Mouse (Mus musculus) liver, adult (tissue): ENCODE measurements at regions not wholly inside any gene's neighbourhood (a gene's known extent, or its start where the extent isn't known, plus 50 kb on each side); places are given as distances from the start of the nearest gene placed in this dataset.

ENCODE experiments used
- GATA4 ChIP-seq: IDR thresholded peaks from 2 replicates; pipeline ENCODE4 v1.6.1; 2014; ENCODE audit warnings: mild to moderate bottlenecking, low read length; ENCODE audit not compliant: insufficient replicate concordance

DNA sequence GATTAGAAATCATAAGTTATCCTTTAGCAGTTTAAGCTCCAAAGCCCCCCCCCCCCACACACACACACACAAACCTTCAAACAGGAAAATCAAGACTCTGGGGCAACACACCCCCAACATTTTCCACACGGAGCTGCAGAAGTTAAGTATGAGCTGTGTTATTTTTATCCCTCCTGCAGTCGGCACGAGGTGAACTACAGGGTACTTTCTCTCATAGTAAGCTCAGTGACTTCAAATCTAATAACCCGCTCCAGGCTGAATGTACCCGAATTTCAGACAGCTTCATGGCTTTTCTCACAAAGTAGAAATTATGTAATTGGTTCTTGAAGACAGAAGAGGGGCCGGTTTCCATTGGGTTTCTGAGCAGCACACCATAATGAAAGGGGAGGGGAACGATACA lies 591.2 kb upstream of the Tmem132c start:
- TF ChIP-seq GATA4: no peak

DNA sequence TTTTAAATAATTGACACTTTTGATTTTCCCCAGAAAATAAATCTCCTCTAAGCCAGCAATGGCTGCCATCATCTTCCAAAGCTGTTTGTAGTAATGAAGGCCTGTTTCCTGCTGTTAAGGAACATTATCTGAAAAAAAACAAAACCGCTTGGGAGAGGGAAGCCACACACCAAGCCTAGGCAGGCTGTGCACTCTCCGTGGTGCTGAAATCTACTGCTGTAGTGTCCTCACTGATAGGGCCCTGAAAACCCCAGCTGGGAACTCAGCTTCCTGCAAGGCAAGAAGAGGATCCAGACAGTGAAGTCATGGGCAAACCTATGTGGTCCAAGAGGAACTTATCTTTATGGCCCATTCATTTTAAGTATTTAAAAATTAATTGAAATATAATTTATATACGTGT lies 590.2 kb upstream of the Tmem132c start:
- TF ChIP-seq GATA4: no peak

DNA sequence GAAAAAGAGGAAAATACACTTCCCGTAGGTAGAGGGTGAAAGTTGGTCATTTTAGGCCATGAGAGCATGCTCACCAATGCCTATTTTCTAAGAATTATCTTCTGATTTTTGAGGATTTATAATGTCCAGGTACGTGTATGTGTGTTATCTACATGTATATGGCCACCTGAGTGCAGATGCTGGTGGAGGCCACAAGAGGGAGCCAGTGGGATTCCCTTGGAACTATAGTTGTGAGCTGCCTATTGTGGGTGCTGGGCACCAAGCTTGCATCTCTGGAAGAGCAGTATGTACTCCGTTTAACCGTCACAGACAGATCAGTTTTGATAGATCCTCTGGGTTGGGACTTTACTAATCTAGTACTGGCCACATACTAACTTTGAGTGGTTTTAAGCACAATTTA lies 579.0 kb upstream of the Tmem132c start:
- no peak for TF ChIP-seq GATA4

DNA sequence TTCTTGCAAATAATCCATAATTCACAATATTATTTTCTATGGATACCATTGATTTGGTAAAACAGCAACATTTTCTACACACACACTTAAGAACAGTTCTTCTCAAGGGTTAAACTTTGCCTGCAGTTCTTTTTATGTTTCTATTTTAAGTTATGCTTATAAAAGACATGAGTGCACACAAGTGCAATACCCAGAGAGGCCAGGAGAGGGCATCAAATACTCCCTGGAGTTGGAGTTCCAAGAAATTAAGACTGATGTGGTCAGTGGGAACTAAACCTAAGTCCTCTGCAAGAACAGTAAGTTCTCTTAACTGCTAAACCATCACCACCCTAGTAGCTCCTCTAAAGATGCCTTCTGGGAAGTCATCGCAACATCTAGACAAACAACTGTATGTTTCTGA lies 570.5 kb upstream of the Tmem132c start:
- TF ChIP-seq GATA4: no peak

DNA sequence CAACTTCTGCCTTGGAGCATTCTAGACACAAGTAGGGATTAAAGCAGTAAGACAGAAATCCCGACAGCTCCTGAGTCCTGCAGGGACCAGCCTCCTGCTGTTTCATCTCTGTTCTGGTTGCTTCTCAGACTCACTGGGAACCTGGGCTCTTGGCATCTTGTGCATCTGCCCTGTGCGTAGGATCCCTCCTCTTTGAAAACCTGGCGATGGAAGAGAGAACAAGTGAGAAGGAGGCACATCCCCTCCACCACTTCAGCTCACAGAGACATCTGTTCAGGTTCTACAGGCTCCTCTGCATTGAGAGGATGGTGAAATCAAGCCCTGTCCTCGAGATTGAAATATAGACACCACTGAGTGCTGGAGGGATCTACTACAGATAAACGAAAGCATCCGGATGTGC lies 561.3 kb upstream of the Tmem132c start:
- TF ChIP-seq GATA4: no peak

DNA sequence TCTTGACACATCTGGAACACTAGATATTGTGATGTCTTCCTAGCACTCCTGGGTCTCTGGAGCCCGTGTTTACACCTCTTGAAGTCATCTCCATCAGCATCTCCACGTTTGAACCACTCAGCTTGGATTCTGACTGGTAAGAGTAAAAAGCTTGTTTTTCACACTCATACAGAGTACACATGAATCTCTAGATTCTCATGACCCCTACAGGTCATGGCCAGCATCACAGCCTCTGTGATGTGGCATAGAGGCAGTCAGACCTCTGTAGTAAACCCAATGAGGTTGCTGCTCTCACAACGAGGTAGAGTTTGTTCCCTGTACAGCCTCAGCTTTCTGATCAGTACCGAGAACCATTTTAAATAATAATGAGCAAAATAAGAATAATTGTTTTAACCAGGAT lies 542.3 kb upstream of the Tmem132c start:
- no peak for TF ChIP-seq GATA4

DNA sequence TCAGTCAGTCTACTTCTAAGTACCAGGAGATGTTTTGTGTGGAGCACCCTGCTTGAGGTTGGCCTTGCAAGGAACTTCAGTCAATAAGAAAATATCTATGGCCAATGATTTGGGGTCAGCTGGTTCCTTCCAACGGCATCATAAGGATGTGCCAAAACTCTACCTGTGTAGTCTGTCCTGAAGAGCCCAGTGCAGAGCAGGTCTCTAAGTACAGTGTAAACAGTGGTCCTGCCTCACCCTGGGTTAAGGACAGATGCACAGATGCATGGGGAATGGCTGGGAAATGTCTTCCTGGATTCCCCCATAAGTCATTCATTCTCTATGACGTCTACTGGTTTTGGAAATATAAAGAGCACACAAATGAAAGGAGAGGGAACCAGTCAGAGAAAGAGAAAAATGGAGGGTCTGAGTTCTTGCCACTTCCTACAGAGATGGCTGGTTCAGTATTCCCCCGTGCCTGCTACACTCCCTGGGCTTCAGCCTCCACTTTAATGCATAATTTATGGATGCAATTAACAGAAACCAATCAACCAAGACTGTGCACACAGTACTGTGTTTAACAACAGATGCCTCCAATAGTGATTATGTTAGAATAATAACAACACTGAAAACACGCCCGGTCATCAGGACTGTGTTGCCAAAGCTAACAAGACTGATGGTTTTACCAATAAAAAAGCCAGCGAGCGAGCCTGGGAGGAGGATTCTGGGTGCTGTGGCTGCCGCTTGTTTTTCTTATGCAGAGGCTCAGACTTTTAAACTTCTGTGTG lies 537.9 kb upstream of the Tmem132c start:
- no peak for TF ChIP-seq GATA4

DNA sequence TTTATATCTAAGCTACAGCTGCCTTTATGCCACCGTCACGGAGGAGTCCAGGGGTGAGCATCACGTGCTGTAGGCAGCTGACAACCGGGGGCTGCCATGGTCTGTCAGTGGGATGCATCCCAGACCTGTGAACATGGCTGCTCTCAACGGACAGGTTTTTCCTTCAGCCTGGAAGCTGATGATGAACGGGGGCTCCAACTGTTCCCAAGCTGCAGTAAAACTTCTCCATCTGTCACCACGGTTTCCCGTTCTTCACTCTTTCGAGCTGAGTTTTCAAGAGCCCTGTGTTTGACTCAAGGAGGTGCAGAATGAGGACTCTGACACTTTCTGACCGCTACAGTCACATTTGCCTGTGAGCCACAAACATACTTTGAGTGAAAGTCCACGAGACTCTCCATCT lies 535.7 kb upstream of the Tmem132c start:
- no peak for TF ChIP-seq GATA4

DNA sequence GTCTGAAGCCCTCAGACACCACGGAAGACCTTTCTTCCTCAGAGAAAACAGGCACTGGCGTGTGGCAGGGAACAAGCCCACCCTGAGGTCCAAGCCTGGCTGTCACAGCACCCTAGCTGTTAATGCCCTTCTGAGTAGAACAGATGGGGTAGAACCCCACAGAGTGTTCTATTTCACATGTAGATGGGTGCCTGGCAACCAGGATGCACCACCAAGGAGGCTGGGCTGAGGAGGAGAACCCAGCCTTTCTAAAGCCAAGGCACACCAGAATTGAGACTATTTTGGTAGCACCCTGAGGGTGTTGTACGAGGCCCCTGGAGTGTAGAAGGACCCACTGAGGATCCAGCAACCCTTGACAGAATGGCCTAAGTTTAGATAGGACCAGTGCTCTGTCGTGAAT lies 534.9 kb upstream of the Tmem132c start:
- no peak for TF ChIP-seq GATA4

DNA sequence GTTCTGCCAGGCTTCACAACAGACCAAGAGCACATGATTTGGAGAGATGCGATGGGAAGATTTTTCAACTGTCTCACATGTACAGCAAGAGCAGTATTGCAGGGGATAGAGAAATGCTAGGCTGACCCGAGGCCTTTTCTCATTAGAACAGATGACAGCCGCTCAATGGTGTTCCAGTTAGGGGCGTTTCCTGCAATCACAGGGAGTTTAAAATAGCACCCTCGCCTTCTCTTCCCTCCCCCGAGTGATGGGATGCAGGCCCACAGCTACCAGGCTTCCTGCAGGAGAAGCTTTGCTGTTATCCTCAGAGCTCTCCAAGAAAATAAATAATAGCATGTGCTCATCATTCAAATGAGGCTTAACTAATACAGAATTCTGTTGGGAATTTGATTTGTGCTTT lies 526.9 kb upstream of the Tmem132c start:
- no peak for TF ChIP-seq GATA4

DNA sequence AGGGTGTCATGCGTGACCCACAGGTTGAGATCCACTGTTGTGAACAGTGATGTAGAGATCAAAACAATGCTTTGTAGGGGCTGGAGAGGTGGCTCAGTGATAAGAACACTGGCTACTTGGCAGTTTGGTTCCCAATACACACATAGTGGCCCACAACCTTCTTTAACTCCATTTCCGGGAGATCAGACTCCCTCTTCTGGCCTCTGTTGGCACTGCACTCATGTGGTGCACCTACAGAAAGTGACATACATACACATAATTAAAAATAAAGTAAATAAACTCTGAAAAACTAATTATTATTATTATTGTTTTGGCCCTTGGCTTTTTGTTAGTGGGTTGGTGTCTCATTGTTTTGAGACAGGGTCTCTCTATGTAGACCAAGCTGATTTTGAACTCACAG lies 523.2 kb upstream of the Tmem132c start:
- TF ChIP-seq GATA4: no peak

DNA sequence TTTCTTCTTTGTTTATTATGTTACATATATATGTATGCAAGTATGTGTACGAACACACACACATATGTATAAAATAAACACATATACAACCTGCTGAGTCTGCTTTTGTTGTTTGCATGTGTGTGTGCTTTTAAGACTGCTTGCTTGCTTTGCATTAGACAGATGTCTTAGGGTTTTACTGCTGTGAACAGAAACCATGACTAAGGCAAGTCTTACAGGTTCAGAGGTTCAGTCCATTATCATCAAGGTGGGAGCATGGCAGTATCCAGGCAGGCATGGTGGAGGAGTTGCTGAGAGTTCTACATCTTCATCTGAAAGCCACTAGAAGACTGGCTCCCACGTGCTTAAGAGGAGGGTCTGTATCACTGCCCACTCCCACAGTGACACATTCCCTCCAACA lies 520.3 kb upstream of the Tmem132c start:
- no peak for TF ChIP-seq GATA4

DNA sequence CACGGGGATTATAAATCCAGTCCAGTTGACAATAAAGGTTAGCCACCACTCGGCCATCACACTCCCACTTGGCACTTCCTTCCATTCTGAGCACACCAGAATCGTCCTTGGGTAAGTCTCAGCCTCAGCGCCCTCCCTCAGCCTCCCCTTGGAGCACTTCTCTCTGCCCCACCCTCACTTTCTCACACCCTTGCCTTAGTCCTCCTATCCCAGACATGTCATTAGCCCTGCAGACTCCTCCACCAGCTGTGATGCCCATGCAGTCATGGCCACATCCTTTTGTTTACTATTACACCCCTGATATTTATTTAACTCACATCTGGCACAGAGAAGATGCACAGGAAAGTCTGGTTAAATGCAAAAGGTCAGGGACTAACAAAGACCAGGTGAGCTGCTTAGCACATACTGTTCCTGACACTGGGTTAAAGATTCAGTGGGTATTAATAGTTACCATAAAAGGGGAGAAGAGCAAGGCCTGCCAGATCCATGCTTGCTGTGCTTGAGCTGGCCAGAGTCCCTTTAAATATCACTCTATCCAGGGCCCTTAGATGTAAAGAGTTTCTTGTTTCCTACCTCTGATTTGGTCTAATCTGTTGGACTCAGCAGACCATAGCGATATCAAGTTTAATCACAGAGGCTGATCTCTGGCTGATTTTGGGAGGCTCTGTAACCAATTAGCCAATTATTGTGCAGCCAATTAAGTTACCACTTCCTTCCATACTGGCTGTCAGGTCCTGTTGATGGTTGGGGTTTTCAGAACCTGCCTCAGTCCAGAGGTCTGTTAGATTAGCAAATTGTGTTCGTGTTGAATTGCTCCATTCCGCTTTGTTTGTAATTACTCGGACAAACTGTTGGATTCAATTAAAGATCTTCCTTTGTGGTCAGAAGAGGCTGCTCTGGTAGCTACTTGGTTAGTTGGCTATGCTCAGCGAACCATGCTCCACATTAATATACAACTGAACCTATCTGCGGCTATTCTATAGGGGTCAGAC lies 518.0 kb upstream of the Tmem132c start:
- TF ChIP-seq GATA4: no peak

DNA sequence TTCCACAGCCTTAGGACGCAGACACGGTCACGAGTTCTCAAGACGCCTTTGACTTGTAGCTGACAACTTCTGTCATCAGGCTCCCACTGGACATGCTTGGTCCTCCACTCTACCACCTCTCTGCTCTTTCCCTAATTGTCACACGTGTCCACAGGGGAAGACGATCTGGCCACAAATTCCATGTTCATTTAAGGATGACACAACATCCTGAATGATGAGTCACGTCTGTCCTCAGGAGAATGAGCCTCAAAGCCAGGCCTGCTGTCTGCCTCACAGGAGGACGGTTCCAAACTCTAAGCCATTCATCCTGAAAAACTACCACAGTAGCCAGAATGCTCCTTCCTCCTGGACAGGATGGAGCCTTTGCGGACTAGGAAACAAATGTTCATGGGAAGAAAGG lies 517.3 kb upstream of the Tmem132c start:
- TF ChIP-seq GATA4: no peak

DNA sequence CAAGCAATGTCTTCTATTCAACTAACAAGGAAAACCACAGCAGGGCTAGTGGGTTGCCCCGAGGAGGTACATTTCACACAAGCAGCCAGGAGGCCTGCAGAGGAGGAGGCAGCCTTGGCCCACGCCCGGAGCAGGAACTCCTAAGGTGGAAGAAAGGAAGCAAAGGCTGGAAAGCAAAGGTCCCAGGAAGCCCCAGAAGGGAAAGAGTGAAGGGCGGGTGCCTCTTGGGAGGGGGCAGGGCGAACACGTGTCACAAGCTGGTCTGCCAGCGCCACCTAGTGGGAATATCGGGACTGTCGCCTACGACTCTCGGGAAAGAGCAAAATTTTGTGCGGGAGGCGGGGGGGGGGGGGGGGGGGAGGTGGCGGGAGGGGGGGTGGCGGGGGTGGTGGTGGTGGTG lies 508.1 kb upstream of the Tmem132c start:
- TF ChIP-seq GATA4: no peak

DNA sequence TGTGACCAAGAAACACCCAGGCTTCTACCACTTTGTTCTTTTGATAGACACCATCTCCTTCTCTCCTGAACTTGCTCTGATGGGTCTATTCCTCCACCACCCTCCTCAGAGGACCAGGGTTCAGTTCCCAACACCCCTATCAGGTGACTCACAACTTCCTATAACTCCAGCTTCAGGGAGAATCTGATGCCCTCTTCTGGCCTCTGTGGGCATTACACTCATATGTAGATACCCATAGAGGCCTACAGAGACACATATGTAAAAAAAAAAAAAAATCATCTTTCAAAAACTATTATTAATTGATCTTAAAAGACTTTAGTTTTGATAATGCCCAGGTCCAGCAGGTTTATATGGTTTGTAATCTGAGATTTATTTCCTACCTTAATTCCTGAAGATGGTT lies 505.9 kb upstream of the Tmem132c start:
- TF ChIP-seq GATA4: no peak
